Mouse (Mus musculus) left cerebral cortex, postnatal 10 days (tissue): ENCODE data around the gene Fn1. TPM values are rescaled to one million over a fixed set of nuclear protein-coding genes. Genes with fewer than 3 reads are reported as not detected.
A peak's percentile ranks its signal among the peaks of the same experiment; 100 is the strongest.

Experiments
- DNase-seq, 2 experiments: peaks; one replicate each; pipeline ENCODE4 v3.0.0; 2021 to 2022; ENCODE audit warnings: low spot score in 2 of 2, mixed read lengths in 1 of 2; ENCODE audit errors: extremely low spot score in 1 of 2
- intact Hi-C: fragments of 180-260 bp; cut with DNase I; formaldehyde crosslinking; loops from one replicate; pipeline ENCODE4 v1.15.1; 2025
- total RNA-seq, 2 experiments: library from RNA; stranded (reverse); gene quantifications; 2 replicates each; pipeline ENCODE4 v1.2.3; 2021

Fn1 gene
- total RNA-seq, 2 experiments from 2014 or later = 109 to 121 TPM

DNA sequence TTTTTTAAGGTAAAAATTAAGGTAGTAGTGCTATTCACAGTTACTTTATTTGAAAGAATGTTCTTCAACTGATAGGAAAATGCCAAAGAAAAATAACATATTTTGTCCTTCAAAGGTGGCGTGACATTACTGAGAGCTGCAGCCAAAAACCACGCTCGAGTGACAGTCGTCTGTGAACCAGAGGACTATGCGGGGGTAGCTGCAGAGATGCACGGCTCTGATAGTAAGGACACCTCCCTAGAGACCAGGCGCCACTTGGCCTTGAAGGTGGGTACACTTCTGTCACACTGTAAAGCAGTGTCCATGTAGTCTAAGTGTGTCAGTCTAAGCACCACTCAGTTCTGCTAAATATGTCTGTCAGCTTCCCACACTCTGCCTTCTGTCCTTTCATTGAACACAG lies 88.7 kb downstream of the Fn1 start:
- intact Hi-C loops = no loop called here
- no peak for DNase-seq

DNA sequence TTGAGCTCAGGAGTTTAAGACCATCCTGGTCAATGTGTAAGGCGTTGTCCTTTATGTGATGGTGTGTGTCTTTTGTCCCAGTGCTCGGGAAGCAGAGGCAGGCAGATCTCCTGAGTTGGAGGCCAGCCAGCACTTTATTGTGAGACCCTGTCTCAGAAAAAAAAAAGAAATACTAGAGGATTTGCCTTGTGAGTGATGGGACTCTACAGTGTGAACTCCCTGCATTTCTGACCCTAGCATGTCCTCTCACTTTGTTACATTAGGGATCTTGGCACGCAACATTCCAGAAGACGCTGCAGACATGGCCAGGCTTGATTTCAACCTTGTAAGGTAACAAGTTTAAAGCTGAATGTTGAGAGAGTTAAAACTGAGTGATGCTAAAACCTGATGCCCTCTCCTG lies 92.4 kb downstream of the Fn1 start:
- intact Hi-C loops = no loop called here
- DNase-seq = no peak

DNA sequence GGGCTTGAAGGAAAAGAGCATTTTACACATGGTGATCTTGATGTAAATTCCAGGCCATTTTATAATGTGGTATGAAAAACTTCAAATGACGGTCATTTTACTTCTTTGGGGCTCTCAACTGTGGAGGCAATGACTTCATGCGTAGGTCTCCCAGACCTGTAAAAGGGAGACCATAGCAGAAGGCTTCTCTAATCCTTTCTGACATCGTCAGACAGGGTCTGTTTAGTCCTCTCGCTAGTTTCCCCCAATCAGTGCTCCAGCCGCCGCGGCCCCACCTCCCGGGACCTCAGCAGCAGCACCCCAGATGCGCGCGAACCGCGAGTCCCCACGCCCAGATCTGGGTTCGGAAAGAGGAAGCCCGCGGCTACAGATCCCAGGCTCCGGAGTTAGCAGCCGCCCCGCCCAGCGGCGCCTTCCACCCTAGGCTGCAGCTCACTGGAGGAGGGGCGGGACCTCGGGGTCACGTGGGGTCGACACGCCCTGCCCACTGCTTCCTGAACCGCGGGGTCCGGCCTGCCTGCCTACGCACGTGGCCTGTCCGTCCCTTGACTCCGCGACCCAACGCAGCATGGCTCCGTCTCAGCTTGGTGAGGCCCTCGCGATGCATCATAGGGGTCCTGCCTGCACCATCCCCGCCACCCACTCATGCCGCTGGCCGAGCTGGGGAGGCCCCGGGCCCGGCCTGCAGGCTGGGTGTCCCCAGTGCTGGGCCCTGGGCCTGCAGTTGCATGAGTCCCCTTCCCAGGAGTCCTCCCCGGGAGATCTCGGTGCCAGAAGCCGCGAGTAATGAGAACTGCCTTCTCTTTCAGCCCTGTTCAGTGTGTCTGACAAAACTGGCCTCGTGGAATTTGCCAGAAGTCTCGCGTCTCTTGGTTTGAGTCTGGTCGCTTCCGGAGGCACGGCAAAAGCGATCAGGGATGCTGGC lies 96.0 kb downstream of the Fn1 start, which contains the start of gene Atic:
TSS of gene Atic (plus strand) at position 463 of the 925 bp plus-strand sequence.
- intact Hi-C loops = no loop called here
- DNase-seq = peak; percentile 74 to 94

DNA sequence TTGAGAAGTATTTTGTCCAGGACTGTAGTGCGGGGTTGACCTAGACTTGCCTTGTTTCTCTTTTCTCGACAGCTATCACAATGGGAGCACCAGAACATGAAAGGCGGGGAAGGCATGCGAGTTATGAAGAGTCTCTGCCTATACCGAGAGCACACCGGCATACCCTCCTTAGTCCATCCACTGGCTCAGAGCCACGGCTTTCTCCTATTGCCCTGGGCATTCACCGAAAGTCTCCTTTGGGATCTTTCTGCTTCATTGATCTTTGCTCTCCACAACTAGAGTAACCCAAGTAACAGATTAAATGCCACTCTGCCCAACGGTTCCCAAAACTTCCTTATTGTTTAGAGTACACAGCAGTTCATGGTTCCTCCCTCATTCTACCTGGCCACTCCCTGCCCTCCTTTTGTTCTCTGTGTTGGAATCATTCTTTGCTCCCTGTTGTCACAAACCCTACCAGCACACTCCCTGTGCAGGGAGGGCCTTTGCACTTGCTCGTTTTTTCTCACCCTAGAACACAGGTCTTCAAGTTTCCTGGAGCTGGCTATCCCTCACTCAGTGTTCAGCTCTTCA lies 102.3 kb downstream of the Fn1 start:
- intact Hi-C loops = no loop called here

DNA sequence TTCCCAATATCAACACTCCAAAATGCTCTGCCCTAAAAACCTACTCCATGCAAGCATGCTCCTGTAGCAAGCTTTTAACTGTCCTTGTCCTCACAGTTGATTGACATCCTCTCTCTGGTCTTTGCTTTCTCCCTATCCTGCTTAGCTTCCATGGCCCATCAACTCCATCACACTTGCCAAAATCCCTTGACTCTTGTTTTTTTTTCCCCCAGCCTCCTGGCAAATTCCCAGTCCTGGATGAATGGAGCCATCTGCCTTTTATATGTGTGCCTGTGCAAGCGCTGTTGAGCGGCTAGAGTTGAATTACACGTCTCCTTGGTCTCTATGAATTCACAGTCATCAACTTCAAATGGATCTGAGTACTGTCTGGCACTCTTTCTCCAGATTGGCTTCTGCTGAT lies 112.6 kb downstream of the Fn1 start:
- intact Hi-C loops = no loop called here
- DNase-seq = no peak

More for the DNA sequence above, 102.3 kb downstream of the Fn1 start:
- no peak for DNase-seq

DNA sequence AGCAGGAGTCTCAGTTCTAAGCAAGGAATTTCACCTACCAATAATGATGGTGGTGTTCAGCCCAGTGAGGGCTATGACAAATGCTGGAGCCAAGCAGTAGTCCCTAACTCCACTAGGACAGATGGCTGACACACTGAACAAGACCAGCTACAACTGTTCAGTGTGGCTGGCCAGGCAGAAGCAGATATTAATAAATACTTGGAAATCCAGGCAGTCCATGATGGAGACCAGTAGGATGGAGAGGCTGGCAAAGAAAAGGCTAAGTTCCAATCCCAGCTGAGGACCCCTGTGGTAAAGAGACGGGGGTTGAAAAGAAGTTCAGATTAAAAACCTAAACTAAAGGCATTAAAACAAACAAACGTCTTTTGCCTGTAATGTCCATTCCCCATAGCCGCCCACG lies 113.4 kb downstream of the Fn1 start:
- no peak for DNase-seq
- intact Hi-C loops = no loop called here

Other genes with a start within 250 kb of the Fn1 start
- gene Abca12, start 238.3 kb downstream of the Fn1 start, total RNA-seq = under 1 TPM; 0.22 to 0.34 TPM
- 10 to 100 TPM; 41.6 to 44.6 TPM for gene Atic, start 96.0 kb downstream of the Fn1 start, total RNA-seq